Mouse (Mus musculus) monocyte, adult 2 months (primary cell): ENCODE measurements around the gene Lrrc71.

ENCODE experiments used
- DNase-seq, 2 experiments: peaks; one replicate each; pipeline ENCODE4 v3.0.0; 2022; ENCODE audit warnings: low spot score in 2 of 2, low read depth in 1 of 2

Lrrc71 gene

GRCm38 (mm10) chr3:87724556-87724955 is 23.9 kb downstream of the Lrrc71 start:
- no peak for DNase-seq

GRCm38 (mm10) chr3:87718525-87718924 is 29.9 kb downstream of the Lrrc71 start:
- no peak for DNase-seq
